Mouse (Mus musculus) splenic B cell, adult 2 months (primary cell): Measurements from ENCODE around the gene Adarb1.
A peak's percentile ranks its signal among the peaks of the same experiment; 100 is the strongest.

Experiments
- DNase-seq: peaks from one replicate; pipeline ENCODE4 v3.0.0-alpha.2; 2011; ENCODE audit warnings: low read depth, low spot score
- H3K27me3 ChIP-seq: 2 replicates; pipeline ENCODE4 v1.6.1; 2012; ENCODE audit warnings: mild to moderate bottlenecking, low read length, moderate library complexity, mixed read lengths; ENCODE audit not compliant: control insufficient read depth, poor library complexity, insufficient read depth, severe bottlenecking
- H3K36me3 ChIP-seq: 2 replicates; pipeline ENCODE4 v1.6.1; 2012; ENCODE audit warnings: mild to moderate bottlenecking, low read length, moderate library complexity, mixed read lengths; ENCODE audit not compliant: control insufficient read depth, poor library complexity, insufficient read depth, severe bottlenecking

The Adarb1 gene

DNA sequence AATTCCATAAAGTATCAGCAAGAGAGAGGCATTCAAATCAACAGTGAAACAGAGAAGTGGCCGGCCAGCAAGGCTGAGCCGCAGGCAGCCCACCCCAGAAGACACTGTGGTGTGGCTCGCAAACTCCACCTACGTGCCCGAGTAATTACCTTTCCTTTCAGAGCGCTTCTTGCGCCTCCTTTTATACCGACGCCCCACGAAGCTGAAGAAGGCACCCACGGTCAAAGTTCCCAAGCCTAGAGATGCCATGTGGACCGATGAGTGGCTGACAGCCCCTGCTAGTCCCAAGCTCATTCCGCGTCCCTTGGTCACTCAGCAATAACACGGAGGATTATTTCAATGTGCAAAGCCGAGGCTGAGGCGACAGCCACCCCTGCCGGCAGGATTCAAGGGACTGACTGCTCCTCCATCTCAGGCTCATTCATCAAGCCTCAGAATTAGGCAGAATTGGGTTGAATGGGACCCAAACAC lies 78.2 kb downstream of the Adarb1 start:
- Histone ChIP-seq H3K36me3 (no peaks in the 10 kb centered on the region), H3K27me3 (no peaks in the 10 kb centered on the region)
- no peak for DNase-seq

DNA sequence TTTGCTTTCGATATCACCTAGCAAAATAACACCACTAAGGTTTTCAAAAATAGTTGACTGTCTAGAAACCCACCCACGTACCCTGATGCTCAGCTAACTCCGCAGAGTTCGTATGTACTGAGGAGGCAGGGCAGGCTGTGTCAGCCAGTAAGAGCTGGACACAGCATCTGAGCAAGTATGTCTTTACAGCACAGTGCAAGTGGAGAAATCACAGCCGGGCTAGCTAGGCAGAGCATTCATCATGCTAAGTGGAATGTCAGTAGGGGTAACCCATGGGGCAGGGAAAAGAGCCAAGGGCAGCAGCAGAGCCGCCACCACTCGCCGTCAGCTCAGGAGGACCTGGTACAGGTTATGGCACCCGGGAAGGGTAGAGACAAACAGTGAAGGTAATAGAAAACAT lies 84.6 kb downstream of the Adarb1 start:
- no peaks in the 10 kb centered on the region for H3K27me3 ChIP-seq
- H3K36me3 ChIP-seq = no peaks in the 10 kb centered on the region
- DNase-seq = no peak

DNA sequence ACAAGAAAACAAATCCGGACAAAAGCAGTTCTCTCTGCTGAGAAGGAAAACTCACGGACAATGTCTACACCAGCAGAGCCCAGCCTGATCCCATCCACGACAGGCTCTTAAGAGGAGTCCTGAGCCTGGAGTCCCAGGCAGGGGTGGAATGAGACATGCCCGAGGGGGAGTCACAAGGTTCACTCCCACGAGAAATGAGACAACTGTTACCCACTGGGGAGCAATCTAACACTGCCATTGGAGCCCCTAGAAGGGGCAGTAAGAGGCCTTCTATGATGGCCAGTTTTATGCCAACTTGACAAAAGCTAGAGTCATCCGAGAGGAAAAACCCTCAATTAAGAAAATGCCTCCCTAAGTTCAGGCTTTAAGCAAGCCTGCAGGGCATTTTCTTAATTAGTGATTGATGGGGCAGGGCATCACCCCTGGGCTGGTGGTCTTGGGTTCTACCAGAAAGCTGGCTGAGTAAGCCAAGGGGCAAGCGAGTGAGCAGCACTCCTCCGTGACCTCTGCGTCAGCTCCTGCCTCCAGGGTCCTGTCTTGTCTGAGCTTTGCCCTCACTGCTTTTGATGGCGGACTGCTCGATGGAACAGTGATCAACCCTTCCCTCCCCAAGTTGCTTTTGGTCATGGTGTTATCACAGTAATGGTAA lies 88.5 kb downstream of the Adarb1 start:
- Histone ChIP-seq H3K36me3 (no peaks in the 10 kb centered on the region), H3K27me3 (no peaks in the 10 kb centered on the region)

DNA sequence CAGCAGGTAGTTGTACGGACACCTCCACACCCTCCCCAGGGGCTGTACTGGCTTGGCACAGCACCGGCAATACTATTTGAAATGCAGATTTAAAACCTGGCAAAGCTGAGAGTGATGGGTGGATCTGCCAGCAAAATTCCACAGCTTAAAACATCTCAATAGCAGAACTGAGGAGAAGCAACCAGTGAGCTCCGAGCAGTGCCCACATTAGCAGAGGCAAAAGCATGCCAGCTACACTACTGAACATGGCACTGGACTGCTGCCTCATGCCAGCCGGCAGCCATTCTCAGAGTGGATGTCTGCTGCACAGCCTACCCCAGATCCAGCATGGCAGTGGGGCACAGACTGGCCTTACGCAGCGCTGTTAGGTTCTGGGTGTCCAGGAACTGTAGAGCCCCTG lies 93.4 kb downstream of the Adarb1 start:
- Histone ChIP-seq H3K27me3 (no peaks in the 10 kb centered on the region), H3K36me3 (no peaks in the 10 kb centered on the region)
- no peak for DNase-seq

More for the DNA sequence above, 88.5 kb downstream of the Adarb1 start:
- no peak for DNase-seq

DNA sequence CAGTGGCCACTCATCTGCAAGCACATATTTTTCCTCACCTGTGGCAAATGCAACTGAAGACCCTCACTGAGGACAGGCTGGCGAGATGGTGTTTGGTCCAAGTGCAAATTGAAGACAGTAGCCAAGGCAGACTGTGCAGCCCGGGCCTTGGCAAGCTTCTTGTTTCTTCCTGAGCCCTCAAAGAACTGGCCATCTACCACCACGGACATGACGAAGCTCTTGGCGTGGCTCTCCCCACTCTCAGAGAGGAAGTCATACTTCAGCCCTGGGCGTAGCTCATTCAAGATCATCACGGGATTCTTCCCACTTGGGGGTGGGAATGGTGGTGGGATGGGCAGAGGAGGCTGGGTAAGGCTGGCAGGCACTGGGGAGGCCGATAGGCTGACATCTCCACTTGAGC lies 96.5 kb downstream of the Adarb1 start:
- no peak for DNase-seq
- Histone ChIP-seq H3K27me3 (no peaks in the 10 kb centered on the region), H3K36me3 (no peaks in the 10 kb centered on the region)

DNA sequence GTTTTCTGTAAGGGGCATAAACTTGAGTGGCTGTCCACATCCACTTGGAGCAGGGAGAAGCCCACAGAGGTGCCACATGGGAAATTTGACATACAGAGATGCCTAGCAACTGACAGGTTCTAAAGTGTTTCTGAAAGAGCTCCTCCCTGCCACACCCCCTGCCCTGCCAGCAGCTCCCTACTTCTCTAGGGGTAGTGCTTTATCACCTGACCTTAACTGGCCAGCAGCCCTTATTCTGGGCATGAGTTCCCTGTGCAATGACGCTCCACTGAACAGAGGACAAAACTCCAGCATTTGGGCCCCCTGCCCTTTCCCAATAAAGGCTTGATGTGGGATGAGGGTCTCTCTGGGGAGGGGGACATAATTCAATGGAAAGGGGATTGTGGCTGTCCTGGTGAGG lies 97.1 kb downstream of the Adarb1 start:
- Histone ChIP-seq H3K36me3 (no peaks in the 10 kb centered on the region), H3K27me3 (no peaks in the 10 kb centered on the region)
- DNase-seq = no peak

DNA sequence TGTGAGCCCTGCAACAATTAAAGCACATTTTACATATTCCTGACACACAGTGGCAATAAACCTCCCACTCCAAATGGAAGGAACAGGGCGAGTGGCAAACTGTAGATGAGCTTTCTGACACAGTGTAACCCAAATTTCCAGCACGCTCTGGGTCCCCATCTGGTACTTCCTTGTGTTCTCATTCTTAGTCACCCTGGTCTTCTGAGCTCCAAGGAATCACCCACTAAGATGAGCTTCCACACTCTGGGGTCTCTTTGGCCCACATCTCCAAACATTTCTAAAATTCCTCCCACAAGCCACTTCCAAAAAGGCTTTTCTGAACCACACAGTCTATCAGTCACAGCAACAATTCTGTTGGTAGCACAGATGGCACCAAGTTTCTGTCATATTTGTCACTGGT lies 102.4 kb downstream of the Adarb1 start:
- no peaks in the 10 kb centered on the region for H3K27me3 ChIP-seq
- no peak for DNase-seq
- no peaks in the 10 kb centered on the region for H3K36me3 ChIP-seq

DNA sequence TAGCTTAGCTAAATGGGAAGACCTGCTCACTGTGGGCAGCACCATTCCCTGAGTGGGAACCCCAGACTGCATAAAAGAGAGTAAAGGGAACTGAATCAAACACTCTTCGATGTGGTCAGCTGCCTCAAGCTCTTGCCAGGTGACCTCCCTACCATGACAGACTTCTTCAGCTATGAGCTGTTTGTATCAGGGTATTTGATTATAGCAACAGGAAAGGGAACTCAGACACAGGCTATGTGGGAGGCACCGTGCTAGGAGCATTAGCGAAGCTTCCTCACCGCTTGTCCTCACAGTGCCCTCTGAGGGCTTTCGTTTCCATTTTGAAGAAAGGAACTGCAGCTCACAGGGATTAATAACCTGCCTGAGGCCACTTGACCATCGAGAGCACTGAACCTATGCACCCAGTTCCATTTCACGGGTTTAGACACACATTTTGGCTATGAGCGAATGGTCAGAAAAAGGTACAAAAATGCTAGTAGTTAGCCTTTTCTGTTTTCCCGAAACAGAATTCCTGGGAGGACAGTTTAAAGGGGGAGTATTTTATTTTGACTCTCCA lies 103.3 kb downstream of the Adarb1 start:
- Histone ChIP-seq H3K36me3 (no peaks in the 10 kb centered on the region), H3K27me3 (no peaks in the 10 kb centered on the region)
- peak; percentile 27 for DNase-seq

DNA sequence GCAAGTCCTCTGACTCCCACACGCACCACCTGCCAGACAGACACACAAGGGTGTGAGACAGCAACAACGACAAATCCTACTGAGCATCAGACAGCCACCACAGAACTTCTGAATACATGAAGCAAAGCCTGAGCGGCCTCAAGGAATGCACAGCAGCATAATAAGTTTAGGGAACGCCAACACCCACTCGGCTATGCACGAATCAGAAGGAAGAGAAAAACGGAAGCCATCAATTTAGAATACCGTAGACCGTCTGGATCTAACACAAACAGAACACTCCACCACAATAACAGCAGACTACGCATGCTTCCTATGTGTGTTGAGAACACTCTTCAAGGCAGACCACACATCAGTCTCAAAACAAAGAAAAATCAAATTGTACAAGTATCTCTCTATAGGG lies 109.1 kb downstream of the Adarb1 start:
- no peak for DNase-seq
- H3K27me3 ChIP-seq = no peaks in the 10 kb centered on the region
- no peaks in the 10 kb centered on the region for H3K36me3 ChIP-seq

DNA sequence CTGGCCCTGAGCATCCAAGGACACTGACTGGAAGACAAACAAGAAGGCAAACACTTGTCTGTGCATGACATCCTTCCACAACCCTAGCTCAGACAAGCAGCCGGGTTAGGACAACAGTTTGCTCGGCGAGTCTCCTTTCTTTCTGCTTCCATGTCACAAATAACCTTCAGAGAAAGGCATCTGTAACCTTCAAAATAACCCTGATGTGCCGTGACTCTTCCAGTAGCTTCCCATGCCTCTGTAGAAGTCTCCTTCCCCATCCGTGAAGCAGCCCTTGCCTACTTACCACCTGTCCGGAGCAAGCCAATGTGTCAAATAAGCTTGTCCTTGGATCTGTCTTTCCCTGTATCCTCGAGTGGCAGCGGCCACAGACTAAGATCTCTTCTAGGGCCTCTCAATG lies 112.3 kb downstream of the Adarb1 start:
- Histone ChIP-seq H3K27me3 (no peaks in the 10 kb centered on the region), H3K36me3 (no peaks in the 10 kb centered on the region)
- no peak for DNase-seq

DNA sequence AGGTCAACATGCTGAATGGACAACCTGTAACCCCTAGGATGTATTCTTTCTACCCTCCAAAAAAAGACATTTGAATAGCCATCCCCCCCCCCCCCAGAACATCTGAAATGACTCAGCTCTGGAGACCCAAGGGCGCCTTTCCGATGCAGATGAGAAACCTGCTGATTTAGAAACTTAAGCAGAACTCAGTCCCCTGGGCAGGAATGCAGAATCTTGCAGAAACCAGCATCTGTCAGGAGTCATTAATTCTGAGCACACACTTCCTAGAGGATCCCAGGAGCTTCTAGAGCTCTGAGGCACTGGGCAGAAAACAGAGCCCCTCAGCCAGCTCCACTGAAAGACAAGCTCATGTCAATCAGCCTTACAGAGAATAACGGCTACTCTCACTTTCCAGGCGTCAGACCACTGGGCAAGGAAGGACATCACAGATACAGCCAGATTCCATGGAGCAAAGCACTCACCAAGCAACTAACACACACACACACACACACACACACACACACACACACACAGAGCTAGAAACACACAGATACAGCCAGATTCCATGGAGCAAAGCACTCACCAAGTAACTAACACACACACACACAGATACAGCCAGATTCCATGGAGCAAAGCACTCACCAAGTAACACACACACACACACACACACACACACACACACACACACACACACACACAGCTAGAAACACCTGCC lies 113.1 kb downstream of the Adarb1 start:
- no peaks in the 10 kb centered on the region for H3K36me3 ChIP-seq

DNA sequence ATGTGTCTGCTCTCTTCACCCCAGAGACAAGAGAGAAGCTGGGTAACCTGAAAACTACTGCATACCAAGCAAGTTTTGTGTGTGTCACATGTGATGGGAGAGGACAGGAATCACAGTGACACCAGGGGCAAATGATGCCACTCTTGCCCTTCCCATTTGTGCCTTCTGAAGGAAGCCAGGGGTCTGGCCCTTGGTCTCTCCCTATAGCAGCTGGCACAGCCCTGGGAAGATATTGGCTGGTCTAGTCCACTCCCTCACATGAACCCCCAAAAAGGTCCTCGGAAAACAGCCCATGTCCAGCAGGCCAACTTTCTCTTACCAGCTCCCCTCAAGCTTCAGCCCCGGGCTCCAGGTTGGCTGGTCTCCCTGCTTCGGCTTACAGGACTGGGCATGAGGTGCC lies 113.7 kb downstream of the Adarb1 start:
- DNase-seq = no peak
- H3K27me3 ChIP-seq = no peaks in the 10 kb centered on the region
- no peaks in the 10 kb centered on the region for H3K36me3 ChIP-seq

More for the DNA sequence above, 113.1 kb downstream of the Adarb1 start:
- H3K27me3 ChIP-seq = no peaks in the 10 kb centered on the region
- DNase-seq = no peak

DNA sequence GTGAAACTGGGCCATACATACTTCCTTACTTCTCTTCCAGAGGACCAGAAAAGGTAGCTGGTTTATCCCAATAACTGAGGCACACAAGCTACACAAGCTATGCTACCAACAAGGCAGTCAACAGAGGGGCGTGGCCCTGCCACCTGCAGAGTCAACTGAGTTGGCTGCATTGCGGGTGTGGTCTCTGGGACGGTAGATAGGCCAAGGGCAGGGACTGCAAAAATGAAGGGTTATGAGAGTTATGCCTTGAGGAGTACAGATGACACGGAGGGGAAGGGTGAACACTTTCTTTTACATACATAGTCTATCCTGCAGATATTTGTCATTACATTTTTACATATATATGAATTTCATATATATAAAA lies 117.2 kb downstream of the Adarb1 start:
- DNase-seq = no peak
- Histone ChIP-seq H3K36me3 (no peaks in the 10 kb centered on the region), H3K27me3 (no peaks in the 10 kb centered on the region)

DNA sequence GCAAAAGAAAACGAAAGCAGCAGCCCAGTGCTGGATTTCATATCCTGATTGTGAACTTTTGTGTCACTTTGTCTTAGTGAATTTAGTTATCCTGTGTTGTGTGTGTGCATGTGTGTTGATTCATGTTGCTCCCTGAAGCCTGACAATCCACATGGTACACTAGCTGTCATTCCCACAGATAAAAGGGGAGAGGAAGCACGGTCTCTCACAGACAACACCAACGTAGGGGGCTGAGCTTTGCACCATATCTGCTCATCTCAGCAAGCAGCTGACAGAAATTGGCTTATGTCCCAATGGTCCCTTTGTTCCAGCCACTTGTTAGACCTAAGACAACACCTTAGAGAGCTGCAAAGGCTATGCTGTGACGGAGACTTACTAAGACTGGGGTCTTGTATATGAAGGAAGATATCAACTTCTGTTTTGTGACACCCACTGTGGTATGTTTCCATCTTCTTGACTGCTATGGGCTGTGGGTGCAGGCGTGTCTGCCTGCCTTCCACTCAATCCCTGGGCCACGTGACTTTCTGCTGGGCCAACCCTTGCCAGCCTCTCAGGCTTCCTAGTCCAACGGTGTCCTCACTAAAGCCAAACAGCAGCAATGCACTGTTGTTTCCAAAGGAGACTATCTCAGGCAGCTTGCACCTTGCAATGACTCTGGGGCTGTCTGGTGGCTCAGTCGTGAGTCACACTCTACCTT lies 117.7 kb downstream of the Adarb1 start:
- no peaks in the 10 kb centered on the region for H3K27me3 ChIP-seq
- DNase-seq = no peak
- no peaks in the 10 kb centered on the region for H3K36me3 ChIP-seq

DNA sequence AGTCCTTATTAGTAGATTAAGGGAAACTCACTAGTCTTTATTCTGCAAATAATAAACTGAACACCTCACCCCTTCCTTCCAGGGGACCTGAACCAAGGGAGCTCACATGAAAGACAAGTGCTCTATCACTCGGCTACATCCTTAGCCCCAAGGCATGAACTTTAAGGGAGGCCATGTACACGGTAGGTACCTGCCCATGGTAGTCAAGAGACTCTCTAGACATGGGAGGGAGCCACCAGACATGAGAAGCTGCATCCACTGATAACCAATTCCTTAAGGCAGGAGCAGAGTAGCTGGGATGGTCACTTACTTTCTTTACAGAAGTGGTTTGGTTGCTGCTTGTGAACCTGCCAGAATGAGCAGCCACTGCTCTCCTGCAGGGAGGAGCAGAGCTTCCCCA lies 118.9 kb downstream of the Adarb1 start:
- no peak for DNase-seq
- Histone ChIP-seq H3K27me3 (no peaks in the 10 kb centered on the region), H3K36me3 (no peaks in the 10 kb centered on the region)
